Mouse (Mus musculus) megakaryocyte, embryonic 14.5 days (primary cell): ENCODE measurements around the gene Fstl5.

Experiments used
- FLI1 ChIP-seq: IDR thresholded peaks from 2 replicates; pipeline ENCODE4 v1.6.1; 2012; ENCODE audit warnings: low read length, inconsistent platforms, mixed read lengths
- GATA1 ChIP-seq: IDR thresholded peaks from 3 replicates; pipeline ENCODE4 v1.6.1; 2012; ENCODE audit warnings: mixed read lengths, low read length, inconsistent platforms, borderline replicate concordance

DNA sequence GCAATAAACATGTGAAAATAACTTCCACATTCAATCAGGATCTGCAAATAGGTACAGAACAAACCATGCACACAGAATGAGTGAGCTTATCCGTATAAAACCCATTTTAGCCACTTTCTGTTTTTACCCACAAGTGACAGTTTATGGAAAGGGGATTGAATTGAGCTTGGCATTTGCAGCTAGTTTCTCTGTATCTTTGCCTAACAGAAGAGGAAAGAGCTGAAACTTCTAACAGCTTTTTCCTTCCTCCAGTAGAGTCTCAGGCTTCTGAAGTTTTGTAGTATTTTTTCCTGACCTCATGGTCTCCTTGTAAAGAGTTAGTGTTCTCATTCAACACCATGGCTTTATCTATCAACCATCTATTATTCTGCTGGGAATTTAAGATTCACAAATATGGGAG lies 177.3 kb downstream of the Fstl5 start:
- TF ChIP-seq GATA1 = no peak
- TF ChIP-seq FLI1 = no peak
